Mouse (Mus musculus): ENCODE measurements around the gene Duoxa2. TPM values are rescaled to one million over a fixed set of nuclear protein-coding genes. Genes with fewer than 3 reads are reported as not detected.

Gene Duoxa2
- total and polyA plus RNA-seq, 2 experiments from 2014 or later: 0.43 to 0.49 TPM

GRCm38 (mm10) chr2:122313536-122313935 lies 14.8 kb downstream of the Duoxa2 start, which contains the start of gene Duoxa1:
Gene Duoxa1 (minus strand): TSS chr2:122313730.
- H3K4me2 ChIP-seq (ENCODE audit: low read depth, low read length, poor library complexity, severe bottlenecking): peak within 1 kb of the TSS; percentile 46
- DNase-seq (ENCODE audit: low spot score): no peak
- peaks cover 20% of the 10 kb centered on the region for H3K27me3 ChIP-seq (ENCODE audit: insufficient read depth, low read length)
- peak within 1 kb of the TSS; percentile 19; the same call in 1 of the 2 replicates for H3K4me3 ChIP-seq (ENCODE audit: low read depth, low read length)
- no peak within 1 kb of the TSS for H3K9ac ChIP-seq (replicated peaks; ENCODE audit: low read length, poor library complexity, severe bottlenecking)
- no peak for TF ChIP-seq CTCF (IDR thresholded peaks at IDR 0.05)
- no peaks in the 10 kb centered on the region for H3K9me3 ChIP-seq (ENCODE audit: low read length)
- ATAC-seq (ENCODE audit: low FRiP score): 0 out of 2 replicates have a peak, but pooled peaks have one; percentile 47
- WGBS: 3% methylated on average over 24 of the region's 24 CpGs
- H3K36me3 ChIP-seq (ENCODE audit: insufficient read depth, low read length): no peaks in the 10 kb centered on the region
- no peak within 1 kb of the TSS for H3K27ac ChIP-seq (ENCODE audit: low read depth, low read length)
- H3K4me1 ChIP-seq (ENCODE audit: insufficient read depth, low read length): no peaks in the 10 kb centered on the region; the same call in 1 of the 2 replicates

GRCm38 (mm10) chr2:122315372-122315771 lies 16.7 kb downstream of the Duoxa2 start, which contains the start of gene Duox1:
Gene Duox1 (plus strand): TSS chr2:122315672.
- Histone ChIP-seq H3K4me2 (ENCODE audit: low read depth, low read length, poor library complexity, severe bottlenecking) (no peak within 1 kb of the TSS), H3K27me3 (ENCODE audit: insufficient read depth, low read length) (peaks cover 20% of the 10 kb centered on the region), H3K36me3 (ENCODE audit: insufficient read depth, low read length) (no peaks in the 10 kb centered on the region), H3K9me3 (ENCODE audit: low read length) (no peaks in the 10 kb centered on the region), H3K9ac (replicated peaks; ENCODE audit: low read length, poor library complexity, severe bottlenecking) (no peak within 1 kb of the TSS), H3K4me3 (ENCODE audit: low read depth, low read length) (no peak within 1 kb of the TSS), H3K4me1 (ENCODE audit: insufficient read depth, low read length) (no peaks in the 10 kb centered on the region; the same call in 1 of the 2 replicates), H3K27ac (ENCODE audit: low read depth, low read length) (no peak within 1 kb of the TSS)
- TF ChIP-seq CTCF (IDR thresholded peaks at IDR 0.05): no peak
- WGBS: 89% methylated on average over 7 of the region's 7 CpGs
- DNase-seq (ENCODE audit: low spot score): no peak
- no peak for ATAC-seq (ENCODE audit: low FRiP score)

- Histone ChIP-seq H3K4me1 (ENCODE audit: insufficient read depth, low read length) (no peaks in the 10 kb centered on the region; the same call in 1 of the 2 replicates), H3K4me3 (ENCODE audit: low read depth, low read length) (no peak overlapping the region), H3K27me3 (ENCODE audit: insufficient read depth, low read length) (peaks cover 20% of the 10 kb centered on the region), H3K36me3 (ENCODE audit: insufficient read depth, low read length) (no peaks in the 10 kb centered on the region), H3K27ac (ENCODE audit: low read depth, low read length) (no peak overlapping the region), H3K4me2 (ENCODE audit: low read depth, low read length, poor library complexity, severe bottlenecking) (no peak overlapping the region), H3K9ac (replicated peaks; ENCODE audit: low read length, poor library complexity, severe bottlenecking) (no peak overlapping the region), H3K9me3 (ENCODE audit: low read length) (no peaks in the 10 kb centered on the region)
- no peak for TF ChIP-seq CTCF (IDR thresholded peaks at IDR 0.05)
- WGBS: 86% methylated on average over 4 of the region's 4 CpGs
- ATAC-seq (ENCODE audit: low FRiP score) (no peak), DNase-seq (ENCODE audit: low spot score) (no peak)
These were observed 18.7 kb downstream of the Duoxa2 start for GRCm38 (mm10) chr2:122317384-122317783.

GRCm38 (mm10) chr2:122323960-122324359 lies 25.3 kb downstream of the Duoxa2 start:
- Histone ChIP-seq H3K27ac (ENCODE audit: low read depth, low read length) (no peak overlapping the region), H3K4me3 (ENCODE audit: low read depth, low read length) (no peak overlapping the region), H3K4me2 (ENCODE audit: low read depth, low read length, poor library complexity, severe bottlenecking) (no peak overlapping the region), H3K9me3 (ENCODE audit: low read length) (no peaks in the 10 kb centered on the region), H3K9ac (replicated peaks; ENCODE audit: low read length, poor library complexity, severe bottlenecking) (no peak overlapping the region), H3K4me1 (ENCODE audit: insufficient read depth, low read length) (no peaks in the 10 kb centered on the region), H3K27me3 (ENCODE audit: insufficient read depth, low read length) (no peaks in the 10 kb centered on the region), H3K36me3 (ENCODE audit: insufficient read depth, low read length) (no peaks in the 10 kb centered on the region)
- ATAC-seq (ENCODE audit: low FRiP score): no peak
- no peak for TF ChIP-seq CTCF (IDR thresholded peaks at IDR 0.05)
- no peak for DNase-seq (ENCODE audit: low spot score)
- WGBS: 69% methylated on average over 3 of the region's 3 CpGs

- DNase-seq (ENCODE audit: low spot score) (no peak), ATAC-seq (ENCODE audit: low FRiP score) (no peak)
- H3K9me3 ChIP-seq (ENCODE audit: low read length): no peaks in the 10 kb centered on the region
- H3K4me3 ChIP-seq (ENCODE audit: low read depth, low read length): no peak overlapping the region
- no peak for TF ChIP-seq CTCF (IDR thresholded peaks at IDR 0.05)
- 81% methylated on average over 3 of the region's 3 CpGs for WGBS
- H3K4me2 ChIP-seq (ENCODE audit: low read depth, low read length, poor library complexity, severe bottlenecking): no peak overlapping the region
- H3K27me3 ChIP-seq (ENCODE audit: insufficient read depth, low read length): no peaks in the 10 kb centered on the region
- H3K27ac ChIP-seq (ENCODE audit: low read depth, low read length): no peak overlapping the region
- no peak overlapping the region for H3K9ac ChIP-seq (replicated peaks; ENCODE audit: low read length, poor library complexity, severe bottlenecking)
- H3K4me1 ChIP-seq (ENCODE audit: insufficient read depth, low read length): no peaks in the 10 kb centered on the region
- H3K36me3 ChIP-seq (ENCODE audit: insufficient read depth, low read length): no peaks in the 10 kb centered on the region
These were observed 25.9 kb downstream of the Duoxa2 start for GRCm38 (mm10) chr2:122324586-122324985.

GRCm38 (mm10) chr2:122325361-122325760 lies 26.7 kb downstream of the Duoxa2 start:
- DNase-seq (ENCODE audit: low spot score): no peak
- no peak overlapping the region for H3K9ac ChIP-seq (replicated peaks; ENCODE audit: low read length, poor library complexity, severe bottlenecking)
- H3K4me3 ChIP-seq (ENCODE audit: low read depth, low read length): no peak overlapping the region
- H3K4me1 ChIP-seq (ENCODE audit: insufficient read depth, low read length): no peaks in the 10 kb centered on the region
- no peaks in the 10 kb centered on the region for H3K36me3 ChIP-seq (ENCODE audit: insufficient read depth, low read length)
- 64% methylated on average over 2 of the region's 2 CpGs for WGBS
- H3K27me3 ChIP-seq (ENCODE audit: insufficient read depth, low read length): no peaks in the 10 kb centered on the region
- ATAC-seq (ENCODE audit: low FRiP score): no peak
- TF ChIP-seq CTCF (IDR thresholded peaks at IDR 0.05): no peak
- H3K27ac ChIP-seq (ENCODE audit: low read depth, low read length): no peak overlapping the region
- no peaks in the 10 kb centered on the region for H3K9me3 ChIP-seq (ENCODE audit: low read length)
- H3K4me2 ChIP-seq (ENCODE audit: low read depth, low read length, poor library complexity, severe bottlenecking): no peak overlapping the region

Measured in midbrain, postnatal 0 days (tissue).